Mouse (Mus musculus): ENCODE measurements around the gene Ncdn. TPM values are rescaled to one million over a fixed set of nuclear protein-coding genes. Genes with fewer than 3 reads are reported as not detected.

Gene Ncdn
- total RNA-seq, 2 experiments from 2014 or later: 15.3 to 17.2 TPM

GRCm38 (mm10) chr4:126734001-126734603 lies 19.1 kb downstream of the Ncdn start:
- intact Hi-C loops (cut with DNase I): no loop called here
- DNase-seq: no peak

GRCm38 (mm10) chr4:126732531-126733380 lies 20.5 kb downstream of the Ncdn start:
- intact Hi-C loops (cut with DNase I): no loop called here
- no peak for DNase-seq

- intact Hi-C loops (cut with DNase I): no loop called here
- no peak for DNase-seq
Measured at GRCm38 (mm10) chr4:126732111-126732510, 21.1 kb downstream of the Ncdn start.

DNA sequence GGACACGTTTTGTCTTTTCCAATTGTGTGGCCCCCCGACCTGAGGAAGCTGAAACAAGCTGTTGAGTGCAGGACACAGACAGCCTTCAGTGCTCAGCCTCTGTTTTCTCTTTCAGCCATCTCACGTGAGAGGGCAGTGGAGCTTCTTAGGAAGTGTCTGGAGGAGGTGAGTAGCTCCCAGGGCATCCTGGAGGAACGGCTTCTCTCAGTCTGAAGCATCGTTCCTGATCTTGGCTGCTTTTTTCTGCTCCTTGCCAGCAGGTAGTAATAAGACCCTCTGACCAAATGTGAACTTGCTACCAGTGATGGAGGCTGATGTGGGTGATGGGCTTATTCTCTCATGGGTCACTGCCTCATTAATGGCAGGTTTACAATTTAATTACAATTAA lies 45.8 kb downstream of the Ncdn start:
- intact Hi-C loops (cut with DNase I): no loop called here
- no peak for DNase-seq

GRCm38 (mm10) chr4:126706630-126707438 lies 46.4 kb downstream of the Ncdn start:
- intact Hi-C loops (cut with DNase I): no loop called here
- DNase-seq: no peak

DNA sequence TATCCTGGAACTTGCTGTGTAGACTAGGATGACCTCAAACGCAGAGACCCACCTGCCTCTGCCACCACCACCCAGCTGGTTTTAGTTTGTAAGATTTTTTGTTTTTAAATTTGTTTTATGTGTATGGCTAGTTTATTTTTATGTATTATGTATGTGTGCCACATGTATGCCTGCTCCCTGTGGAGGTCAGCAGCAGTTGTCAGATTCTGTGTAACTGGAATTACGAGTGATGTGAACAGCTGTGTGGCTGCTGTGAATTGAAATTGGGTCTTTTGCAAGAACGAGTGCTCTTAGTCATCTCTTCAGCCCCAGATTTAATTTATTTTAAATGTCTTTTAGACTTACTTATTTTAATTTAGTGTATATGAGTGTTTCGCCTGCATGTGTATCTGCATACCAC lies 56.3 kb downstream of the Ncdn start:
- no peak for DNase-seq
- intact Hi-C loops (cut with DNase I): no loop called here

Other genes starting within 250 kb of the Ncdn start
- 1 to 10 TPM; 4.1 to 5.8 TPM for gene Ago4, start 220.0 kb downstream of the Ncdn start, total RNA-seq (2021)
- gene Clspn, start 196.5 kb downstream of the Ncdn start, total RNA-seq (2021): 1 to 10 TPM; 5.9 to 8.2 TPM
- gene 5730409E04Rik, start 143.6 kb downstream of the Ncdn start, total RNA-seq (2021): 1 to 10 TPM; 8.7 to 9.1 TPM
- 100 to 1,000 TPM; 148 to 157 TPM for gene Psmb2, start 75.8 kb downstream of the Ncdn start, total RNA-seq (2021)
- not detected for gene Tfap2e, start 17.2 kb downstream of the Ncdn start, total RNA-seq (2021)
- 10 to 100 TPM; 26.2 to 31.6 TPM for gene AU040320, start 106 bp upstream of the Ncdn start, total RNA-seq (2021)
- gene Zmym4, start 214.7 kb upstream of the Ncdn start, total RNA-seq (2021): 10 to 100 TPM; 30.4 to 35.0 TPM

Data from heart, postnatal 10 days (tissue).